Mouse (Mus musculus) cerebellum, postnatal 10 days (tissue): Measurements from ENCODE around the gene Mrpl20.

Experiments
- DNase-seq, 2 experiments: peaks; one replicate each; pipeline ENCODE4 v3.0.0; 2021; ENCODE audit warnings: mixed read lengths in 2 of 2

The Mrpl20 gene

DNA sequence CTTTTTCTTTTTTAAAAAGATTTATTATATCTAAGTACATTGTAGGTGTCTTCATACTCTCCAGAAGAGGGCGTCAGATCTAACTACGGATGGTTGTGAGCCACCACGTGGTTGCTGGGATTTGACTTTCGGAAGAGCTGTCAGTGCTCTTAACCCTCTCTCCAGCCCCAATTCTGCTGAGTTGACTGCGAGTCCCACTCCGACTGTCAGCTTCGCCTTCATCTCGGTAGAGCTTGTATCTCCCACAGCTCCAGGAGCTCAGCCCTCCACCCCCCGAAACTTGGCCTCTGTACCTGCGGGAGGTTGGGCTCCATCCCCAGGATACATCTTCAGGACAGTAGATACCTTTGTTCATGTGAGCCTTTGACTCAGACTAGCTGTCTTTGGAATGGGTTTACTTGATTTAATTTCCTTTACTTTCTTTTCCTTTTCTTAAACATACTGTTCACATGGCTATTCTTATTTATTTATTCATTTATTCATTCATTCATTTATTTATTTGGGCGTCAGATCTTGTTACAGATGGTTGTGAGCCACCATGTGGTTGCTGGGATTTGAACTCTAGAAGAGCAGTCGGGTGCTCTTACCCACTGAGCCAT is at the start of gene Mrpl20:
Mrpl20 (plus strand) TSS at position 138 of the 599 bp plus-strand sequence.
- DNase-seq = no peak

GRCm38 (mm10) chr4:155757011-155757410 is 45.7 kb upstream of the Mrpl20 start:
- no peak for DNase-seq

GRCm38 (mm10) chr4:155759862-155760612 is 42.6 kb upstream of the Mrpl20 start:
- DNase-seq = peak; percentile 58 to 68

- peak; percentile 99 for DNase-seq
These were observed 41.9 kb upstream of the Mrpl20 start, which contains the start of gene Atad3a for GRCm38 (mm10) chr4:155760613-155761355. Atad3a (minus strand) TSS chr4:155761093.

GRCm38 (mm10) chr4:155761356-155762099 is 41.1 kb upstream of the Mrpl20 start:
- DNase-seq = peak in 1 of 2 experiments; percentile 55

GRCm38 (mm10) chr4:155762357-155762756 is 40.3 kb upstream of the Mrpl20 start:
- no peak for DNase-seq

- DNase-seq = no peak
These were observed 33.2 kb upstream of the Mrpl20 start for GRCm38 (mm10) chr4:155769496-155769879.

DNA sequence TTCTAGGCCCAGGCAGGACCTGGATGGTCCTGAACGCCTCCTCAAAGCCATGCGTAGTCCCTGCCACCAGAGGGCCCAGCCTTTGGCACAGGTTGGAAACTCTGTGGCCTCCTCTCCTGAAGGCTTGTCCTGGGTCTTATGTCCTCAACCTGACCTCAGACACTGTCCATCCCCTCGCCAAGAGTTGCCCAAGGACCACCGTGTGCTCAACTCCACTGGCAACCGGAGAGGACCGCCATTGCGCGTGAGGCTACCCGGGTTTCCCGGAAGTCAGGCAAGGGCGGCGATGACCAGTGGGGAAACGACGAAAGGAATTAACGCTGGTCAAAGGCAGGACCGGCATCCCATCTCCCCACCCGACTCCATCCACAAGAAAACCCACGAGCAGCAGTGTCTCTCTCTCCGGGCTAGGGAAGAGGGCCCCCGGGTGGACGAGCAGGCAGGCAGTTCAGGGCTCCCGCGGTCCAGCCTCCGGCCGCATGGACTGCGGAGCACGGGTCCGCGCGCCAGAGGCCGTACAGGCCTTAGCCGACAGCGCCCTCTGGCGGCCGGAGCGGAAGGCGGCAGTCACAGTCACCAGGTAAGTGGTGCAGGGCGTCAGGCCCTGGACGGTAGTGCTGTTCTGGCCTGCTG is 32.7 kb upstream of the Mrpl20 start:
- peak; percentile 97 to 99 for DNase-seq

- no peak for DNase-seq
These were observed 32.1 kb upstream of the Mrpl20 start for GRCm38 (mm10) chr4:155770626-155771025.

DNA sequence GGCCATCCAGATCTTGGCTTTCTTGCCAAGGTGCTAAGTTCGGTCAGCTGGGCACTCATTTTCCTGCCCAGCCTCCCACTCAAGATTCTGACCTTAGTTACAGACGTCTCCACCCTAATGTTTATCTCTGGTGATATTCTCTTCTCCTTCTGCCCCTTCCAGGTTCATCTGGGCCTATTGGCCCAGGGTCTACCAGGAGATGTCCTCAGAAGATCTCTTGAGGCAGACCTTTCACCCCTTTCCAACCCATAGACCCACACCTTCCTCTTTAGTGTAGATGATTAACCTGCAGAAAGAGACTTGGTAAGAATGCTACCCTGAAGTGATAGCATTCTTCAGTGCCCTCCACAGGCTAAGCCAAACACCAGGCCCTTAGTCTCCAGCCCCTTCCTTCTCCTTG is 31.0 kb upstream of the Mrpl20 start:
- no peak for DNase-seq

GRCm38 (mm10) chr4:155772786-155773185 is 29.9 kb upstream of the Mrpl20 start:
- no peak for DNase-seq

DNA sequence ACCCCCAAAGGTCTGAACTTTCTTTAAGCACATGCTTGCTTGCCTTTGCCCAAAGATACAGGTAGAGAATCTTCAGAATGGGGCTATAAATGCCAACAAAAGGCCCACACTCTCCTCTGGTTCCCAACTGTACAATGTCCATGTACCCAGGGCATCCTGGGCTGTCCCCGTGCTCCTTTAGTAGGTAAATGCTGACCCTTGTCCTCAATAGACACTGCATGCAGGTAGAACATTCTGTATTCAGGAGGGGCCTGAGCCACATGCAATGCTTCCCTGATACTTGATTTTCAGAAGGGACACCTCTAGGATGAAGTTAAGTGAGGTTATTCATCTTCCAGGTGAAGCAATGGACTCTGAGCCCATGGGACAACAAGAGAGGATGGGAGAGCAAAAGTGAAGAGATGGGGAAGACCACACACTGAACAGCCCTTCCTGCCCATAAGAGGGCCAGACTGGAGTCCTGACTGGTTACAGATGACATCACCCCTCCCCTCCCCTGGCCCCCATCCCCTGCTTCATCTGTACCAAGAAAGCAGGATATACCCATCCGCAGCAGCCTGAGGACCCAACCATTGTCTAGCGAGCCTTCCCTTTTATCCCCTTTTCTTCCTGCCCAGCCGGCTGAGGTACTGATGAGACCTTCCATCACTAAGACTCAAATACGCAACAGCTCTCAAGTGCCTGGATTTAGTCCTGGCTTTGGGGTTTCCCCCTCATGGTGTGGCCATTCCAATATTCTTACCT is 29.2 kb upstream of the Mrpl20 start:
- peak in 1 of 2 experiments; percentile 28 for DNase-seq

DNA sequence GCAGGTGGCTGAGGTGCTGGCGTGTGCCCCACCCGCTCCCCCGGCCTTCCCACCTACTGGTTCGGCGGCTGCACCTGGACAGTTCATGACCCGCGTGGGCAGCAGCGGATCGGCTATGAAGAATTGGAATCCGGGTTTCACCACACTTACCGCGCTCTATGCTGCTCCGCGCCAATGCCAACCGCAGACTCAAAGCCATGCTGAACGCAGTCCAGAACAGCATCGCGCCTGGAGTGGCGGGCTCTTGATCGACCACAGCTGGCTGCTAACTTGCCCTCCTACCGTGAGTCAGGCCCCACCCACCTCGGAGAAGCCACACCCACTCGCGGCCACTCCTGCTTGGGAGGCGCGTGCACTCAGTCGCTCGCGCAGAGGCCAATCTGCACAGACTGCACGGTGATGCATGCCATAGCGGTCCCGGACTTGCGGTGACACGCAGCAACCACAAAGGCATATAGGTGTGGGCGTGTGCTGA is 28.4 kb upstream of the Mrpl20 start, which contains the start of gene Vwa1:
Vwa1 (minus strand) TSS at position 419 of the 475 bp plus-strand sequence.
- DNase-seq = peak; percentile 87 to 89

DNA sequence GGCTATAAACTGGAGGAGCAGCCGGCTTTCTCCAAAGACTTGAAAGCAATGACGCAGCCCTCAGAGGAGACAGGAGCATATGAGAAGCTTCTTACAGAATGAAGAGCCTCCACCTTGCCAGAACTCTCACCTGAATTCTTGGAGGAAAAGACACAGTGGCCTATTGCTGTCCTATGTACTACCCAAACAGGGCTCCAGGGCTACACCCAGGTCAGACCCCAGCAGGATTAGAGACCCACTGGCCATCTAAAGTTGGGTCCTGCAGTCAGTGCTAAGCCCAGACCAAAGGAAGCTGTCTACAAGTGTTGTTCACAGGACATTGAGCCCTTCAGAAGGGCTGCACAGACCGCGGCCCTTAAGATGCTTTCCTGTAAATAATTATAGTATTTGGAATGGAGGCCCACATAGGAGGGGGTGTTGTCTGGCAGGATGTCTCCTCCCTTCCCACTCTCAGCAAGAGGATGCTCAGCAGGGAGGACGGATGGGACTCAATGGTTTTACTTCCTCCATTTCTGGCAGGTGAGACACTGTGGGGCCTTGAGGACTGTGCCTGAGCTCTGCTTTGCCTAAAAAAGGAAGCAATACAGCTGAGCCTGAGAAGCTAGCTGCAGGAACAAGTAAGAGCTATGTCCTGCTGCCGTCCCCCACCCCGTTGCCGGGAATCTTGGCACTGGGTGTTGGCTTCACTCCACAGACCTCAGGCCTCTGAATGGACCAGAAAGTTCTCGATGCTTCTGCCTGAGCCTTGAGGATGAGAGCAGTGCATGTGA is 27.5 kb upstream of the Mrpl20 start:
- DNase-seq = peak; percentile 82 to 83

DNA sequence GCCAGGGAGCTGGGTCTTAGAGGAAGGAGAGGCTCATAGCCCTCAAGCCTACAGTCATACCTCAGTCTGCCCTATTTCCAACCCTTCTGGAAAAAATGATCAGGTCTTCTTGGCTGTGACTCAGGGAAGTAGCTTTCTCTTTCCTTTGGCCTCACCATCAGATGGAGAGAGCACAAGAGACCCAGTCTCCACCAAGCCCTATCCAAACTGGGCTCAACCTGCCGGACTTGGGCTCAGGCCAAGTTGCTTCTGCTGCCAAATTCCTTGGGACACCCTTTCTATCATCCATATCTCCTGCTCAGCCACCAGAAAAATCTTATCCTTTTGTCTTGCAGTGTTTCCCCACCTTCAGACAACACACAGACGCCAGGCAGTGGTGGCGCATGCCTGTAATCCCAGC is 26.8 kb upstream of the Mrpl20 start:
- DNase-seq = peak; percentile 84 to 85

DNA sequence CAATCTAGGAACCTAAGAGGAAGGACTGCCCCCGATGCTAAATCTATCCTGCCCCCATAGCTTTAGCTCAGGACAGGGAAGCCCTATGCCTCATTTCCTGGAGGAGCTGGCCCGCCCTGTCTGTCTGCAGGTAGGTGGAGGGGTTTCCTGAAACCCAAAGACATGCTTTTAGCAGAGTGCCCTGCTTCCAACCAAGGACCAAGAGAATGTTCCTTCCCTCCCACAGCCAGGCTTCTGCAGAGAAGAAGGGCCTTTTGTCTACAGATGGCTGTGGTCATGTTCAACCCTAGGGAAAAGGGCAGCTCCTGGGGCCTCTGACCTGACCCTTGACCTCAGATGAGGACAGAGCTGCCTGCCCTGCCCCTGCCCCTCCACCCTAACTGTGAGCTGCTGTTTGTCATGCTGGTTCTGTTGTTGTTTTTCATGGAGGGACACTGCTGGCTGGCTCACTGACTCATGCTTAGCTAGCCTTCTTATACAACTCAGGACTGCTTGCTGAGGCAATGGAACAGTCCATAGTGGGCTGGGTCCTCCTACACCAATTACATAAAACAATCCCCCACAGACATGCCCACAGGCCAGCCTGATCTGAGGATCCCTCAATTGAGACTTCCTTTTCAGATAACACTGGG is 25.9 kb upstream of the Mrpl20 start:
- DNase-seq = peak in 1 of 2 experiments; percentile 19

- peak; percentile 56 to 60 for DNase-seq
These were observed 24.9 kb upstream of the Mrpl20 start for GRCm38 (mm10) chr4:155777816-155778215.

GRCm38 (mm10) chr4:155779498-155779897 is 23.2 kb upstream of the Mrpl20 start:
- no peak for DNase-seq

DNA sequence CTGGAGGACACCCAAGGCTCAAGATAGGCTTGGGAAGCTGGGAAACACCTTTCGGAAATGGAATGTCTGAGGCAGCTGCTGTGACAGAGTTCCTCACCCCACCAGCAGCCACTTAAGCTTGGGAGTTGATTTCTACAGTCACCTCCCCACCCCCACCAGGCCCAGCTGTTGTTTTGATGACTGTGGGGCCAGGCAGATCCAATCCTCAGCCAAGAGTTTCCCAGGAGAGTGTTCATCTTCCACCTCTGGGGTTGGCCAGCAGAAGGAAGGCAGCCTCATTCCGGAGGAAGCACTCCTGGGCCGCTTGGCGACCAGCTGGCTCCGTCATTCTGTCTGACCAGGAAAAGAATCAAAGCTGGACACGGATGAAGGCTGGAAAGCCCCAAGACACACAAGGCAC is 21.8 kb upstream of the Mrpl20 start:
- DNase-seq = peak; percentile 56 to 57

DNA sequence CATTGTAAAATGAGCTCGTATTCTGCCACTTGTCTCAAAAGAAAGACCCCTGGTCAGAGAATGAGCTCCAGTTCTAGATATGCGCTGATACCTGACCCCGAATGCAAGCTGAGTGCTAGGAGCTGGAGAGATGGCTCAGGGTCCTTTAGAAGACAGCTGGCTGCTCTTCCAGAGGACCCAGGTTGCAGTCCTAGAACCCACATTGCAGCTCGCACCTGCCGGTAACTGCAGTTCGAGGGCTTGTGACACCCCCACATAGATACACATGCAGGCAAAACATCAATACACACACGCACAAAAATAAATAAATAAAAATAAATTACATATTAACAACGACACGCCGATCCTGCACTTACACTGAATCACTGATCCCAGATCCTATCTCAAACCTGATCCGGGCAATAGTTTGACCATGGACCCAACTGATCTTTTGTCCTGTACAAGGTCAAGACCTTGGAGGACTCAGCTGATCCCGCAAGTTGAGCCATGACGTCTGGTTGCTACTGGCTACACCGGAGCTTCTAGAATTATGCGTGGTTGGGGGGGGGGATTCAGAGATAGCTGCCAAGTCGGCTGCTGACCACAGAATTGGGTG is 19.1 kb upstream of the Mrpl20 start:
- DNase-seq = no peak
